Mouse (Mus musculus): Measurements from ENCODE around the gene Npas3. TPM values are rescaled to one million over a fixed set of nuclear protein-coding genes. Genes with fewer than 3 reads are reported as not detected.

Gene Npas3
- total RNA-seq, 2 experiments from 2014 or later: 0.47 to 1.5 TPM

DNA sequence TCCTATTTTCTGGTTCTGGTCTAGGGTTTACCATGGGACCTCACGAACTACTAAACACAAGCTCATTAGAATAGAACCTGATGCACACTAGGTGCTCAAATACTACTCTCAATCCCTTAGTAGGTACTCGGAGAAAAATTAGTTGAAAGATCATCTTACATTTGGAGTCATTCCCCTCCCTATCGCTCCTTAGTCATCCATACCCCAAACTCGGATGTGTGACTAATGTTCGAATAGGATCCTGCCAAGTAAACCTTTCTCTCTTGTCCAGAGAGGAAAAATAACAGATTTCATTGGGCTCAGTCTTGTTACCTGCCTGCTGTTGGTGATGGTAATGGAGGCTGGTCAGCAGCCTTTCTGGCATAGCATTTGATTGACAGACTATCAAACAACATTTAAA, 117.3 kb downstream of the Npas3 start:
- intact Hi-C loops (cut with DNase I; ENCODE audit: low total_unique reads): no loop called here
- DNase-seq: no peak

DNA sequence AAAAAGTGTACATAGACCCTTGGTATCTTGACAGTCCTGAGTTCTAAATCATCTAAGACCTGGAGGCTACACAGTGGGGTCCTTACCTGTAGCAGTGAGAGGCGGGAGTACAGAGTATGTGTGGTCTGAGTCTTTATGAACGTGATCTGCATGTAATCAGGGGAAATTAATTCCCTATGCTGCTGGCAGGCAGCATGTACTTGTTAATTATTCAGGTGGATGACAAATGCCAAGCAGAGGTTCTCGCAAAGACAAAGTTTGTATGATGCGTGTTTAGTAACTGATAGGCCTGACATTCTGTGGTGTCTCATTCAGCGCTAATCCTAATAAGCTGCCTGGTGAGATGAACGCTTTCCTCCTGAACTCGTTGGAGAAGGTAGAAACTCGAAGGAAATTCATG, 136.4 kb downstream of the Npas3 start:
- DNase-seq: no peak
- intact Hi-C loops (cut with DNase I; ENCODE audit: low total_unique reads): no loop called here

DNA sequence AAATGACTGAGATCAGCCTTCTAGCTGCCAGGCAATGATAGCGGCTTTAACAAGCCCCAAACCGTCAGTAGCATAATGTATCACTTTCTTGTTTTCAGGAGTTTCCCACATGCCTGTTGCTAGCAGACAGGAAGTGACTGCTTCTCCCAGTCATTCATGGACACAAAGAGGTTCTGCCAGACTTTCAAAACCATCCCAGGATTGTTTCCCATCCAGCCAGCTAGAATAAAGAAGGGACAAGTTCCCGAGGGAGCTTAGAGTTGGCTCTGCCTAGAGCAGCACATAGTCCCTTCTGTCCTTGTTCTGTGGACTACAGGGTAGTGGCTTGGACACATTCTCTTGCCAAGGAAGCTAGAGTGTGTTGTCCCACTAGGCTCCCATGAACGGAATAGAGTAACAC, 157.4 kb downstream of the Npas3 start:
- DNase-seq: no peak
- intact Hi-C loops (cut with DNase I; ENCODE audit: low total_unique reads): no loop called here

DNA sequence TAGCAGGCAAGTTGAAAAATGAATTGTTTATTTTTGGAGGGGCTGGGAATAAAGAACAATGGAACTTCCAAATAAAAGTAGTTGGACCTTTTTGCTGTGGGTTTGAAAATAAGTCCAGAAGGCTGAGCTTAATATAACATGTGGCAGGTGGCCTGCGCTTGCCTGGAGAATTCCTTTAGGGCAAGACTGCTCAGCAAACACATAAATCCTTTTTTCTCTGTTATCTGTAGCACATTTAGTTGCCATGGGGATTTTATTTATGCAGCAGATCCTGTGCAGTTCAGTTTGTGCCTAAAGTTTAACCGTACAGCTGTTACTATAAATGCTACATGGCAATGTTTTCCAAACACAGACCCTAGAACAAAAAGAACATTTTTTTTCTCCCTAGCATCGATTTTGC, 159.3 kb downstream of the Npas3 start:
- intact Hi-C loops (cut with DNase I; ENCODE audit: low total_unique reads): no loop called here
- no peak for DNase-seq

DNA sequence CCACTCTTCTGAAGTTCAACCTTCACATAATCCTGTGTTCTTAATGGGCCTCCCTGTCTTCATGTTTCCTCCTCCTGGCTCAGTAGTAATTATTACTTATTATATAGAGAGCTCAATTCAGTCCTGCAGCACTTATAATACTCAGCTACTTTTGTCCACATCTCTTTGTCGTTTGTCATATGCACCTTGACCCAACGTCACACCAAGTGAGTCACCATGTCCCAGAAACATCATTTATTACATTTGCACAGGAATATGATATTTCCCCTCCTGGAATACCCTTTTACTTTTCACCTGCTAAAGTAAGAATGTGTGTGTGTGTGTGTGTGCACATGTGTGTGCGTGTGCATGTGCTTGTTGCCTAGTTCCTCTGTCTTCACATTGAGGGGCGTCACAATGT, 161.2 kb downstream of the Npas3 start:
- no peak for DNase-seq
- intact Hi-C loops (cut with DNase I; ENCODE audit: low total_unique reads): no loop called here

DNA sequence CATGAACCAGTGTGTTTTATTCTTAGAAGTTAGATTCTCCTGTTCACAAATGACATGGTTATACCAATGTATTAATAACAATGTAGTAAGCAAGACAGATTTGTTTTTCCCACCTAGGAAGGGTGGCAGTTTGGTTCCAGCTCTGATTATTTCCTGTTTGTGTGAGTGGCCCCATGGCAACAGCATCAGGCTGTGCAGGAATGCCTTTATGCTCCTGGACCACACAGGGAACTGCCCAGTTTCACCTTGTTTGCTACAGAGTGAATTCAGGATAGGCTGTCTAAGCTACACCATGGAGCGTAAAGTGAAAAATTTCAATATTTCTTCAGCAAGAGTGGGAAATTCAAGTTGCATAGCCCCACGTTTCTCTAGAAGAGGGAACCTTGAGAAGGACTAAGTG, 162.2 kb downstream of the Npas3 start:
- DNase-seq: no peak
- intact Hi-C loops (cut with DNase I; ENCODE audit: low total_unique reads): no loop called here

DNA sequence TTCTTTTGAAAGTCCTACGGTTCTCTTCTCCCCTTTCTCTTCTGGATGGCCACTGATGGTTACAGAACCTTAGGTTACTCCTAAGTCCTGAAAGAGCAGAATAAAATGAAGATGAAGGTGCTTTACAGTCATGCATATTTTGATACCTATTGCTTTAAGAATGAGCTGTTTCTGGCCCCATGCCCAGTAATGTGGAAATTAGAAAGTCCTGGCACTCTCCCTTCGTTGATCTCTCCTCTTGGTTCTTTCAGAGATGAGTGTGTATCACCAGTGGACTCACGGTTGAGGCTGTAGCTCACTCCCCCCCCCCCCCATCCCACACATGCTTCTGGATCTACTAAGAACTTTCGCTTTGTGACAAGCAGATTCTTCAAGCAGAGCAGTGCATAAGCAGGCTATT, 167.6 kb downstream of the Npas3 start:
- DNase-seq: no peak
- intact Hi-C loops (cut with DNase I; ENCODE audit: low total_unique reads): no loop called here

DNA sequence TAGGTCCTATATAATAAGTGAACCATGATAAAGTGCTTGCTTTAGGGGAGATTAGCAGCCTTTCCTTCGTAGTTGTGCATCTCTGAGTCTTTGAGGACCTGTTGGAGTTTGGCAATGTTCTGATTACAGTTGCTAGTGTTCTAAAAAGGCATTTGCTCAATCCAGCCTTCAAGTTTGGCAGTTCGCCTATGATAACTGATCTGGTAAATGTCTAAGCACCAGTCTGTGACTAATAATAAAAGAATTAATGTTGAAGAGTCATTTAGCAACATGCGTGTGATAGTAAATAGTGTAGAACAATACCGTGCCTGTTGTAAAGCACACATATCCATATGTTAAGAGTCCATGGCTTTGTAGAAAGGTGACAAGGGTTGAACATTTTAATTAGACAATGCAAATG, 173.2 kb downstream of the Npas3 start:
- DNase-seq: no peak
- intact Hi-C loops (cut with DNase I; ENCODE audit: low total_unique reads): no loop called here

DNA sequence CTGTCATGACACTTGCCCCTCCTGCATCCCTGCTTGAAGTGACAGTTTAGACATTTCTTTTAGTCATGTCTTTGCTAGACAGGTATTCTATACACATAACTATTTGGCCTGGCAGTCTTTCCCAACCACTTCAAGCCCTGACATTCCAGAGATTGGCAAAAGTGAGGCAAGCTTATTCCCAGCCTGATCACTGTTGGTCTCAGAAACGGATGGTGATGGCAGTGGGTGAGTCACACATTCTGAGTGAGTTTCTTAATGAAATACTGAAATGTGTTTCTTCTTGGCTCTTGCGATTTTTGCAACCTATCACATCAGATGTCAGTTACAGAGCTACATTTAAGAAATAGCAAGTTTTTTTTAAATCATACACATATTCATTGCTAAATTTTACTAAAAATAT, 175.2 kb downstream of the Npas3 start:
- intact Hi-C loops (cut with DNase I; ENCODE audit: low total_unique reads): no loop called here

DNA sequence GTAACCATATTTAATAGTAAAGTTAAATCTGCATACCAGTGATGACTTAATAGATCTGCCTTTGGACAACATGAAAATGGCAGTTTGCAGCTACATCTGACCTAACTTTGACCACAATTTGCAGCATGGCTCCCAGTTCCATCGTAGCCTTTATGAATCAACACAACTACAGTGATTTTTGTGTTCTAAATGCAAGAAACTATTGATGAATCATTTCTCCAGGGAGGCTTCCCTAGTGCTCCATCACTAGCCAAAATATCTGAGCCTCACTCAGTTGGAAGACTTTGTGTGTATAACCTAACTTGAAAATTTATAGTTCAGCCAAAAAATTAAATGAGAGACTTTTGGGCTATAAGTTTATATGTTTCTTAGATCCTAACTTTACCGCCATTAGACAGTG, 177.5 kb downstream of the Npas3 start:
- intact Hi-C loops (cut with DNase I; ENCODE audit: low total_unique reads): no loop called here
- DNase-seq: no peak

More for the DNA sequence above, 175.2 kb downstream of the Npas3 start:
- no peak for DNase-seq

DNA sequence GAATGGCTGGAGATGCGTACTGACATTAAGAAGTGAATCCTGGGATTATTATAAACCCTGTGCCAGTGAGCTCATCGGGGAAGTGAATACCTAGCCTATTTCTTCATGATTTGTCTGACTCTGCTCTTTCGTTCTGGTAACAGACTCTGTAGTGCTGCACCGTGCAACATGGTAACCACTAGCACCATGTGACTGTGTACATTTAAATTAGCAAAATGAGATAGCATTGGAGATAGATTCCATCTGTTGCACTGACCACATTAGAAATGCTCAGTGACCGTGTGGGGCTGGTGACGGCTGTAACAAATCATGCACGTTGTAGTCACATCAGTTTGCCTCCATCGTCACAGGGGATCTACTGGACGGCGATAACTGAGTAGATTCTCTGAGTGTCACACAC, 178.7 kb downstream of the Npas3 start:
- intact Hi-C loops (cut with DNase I; ENCODE audit: low total_unique reads): no loop called here
- no peak for DNase-seq

DNA sequence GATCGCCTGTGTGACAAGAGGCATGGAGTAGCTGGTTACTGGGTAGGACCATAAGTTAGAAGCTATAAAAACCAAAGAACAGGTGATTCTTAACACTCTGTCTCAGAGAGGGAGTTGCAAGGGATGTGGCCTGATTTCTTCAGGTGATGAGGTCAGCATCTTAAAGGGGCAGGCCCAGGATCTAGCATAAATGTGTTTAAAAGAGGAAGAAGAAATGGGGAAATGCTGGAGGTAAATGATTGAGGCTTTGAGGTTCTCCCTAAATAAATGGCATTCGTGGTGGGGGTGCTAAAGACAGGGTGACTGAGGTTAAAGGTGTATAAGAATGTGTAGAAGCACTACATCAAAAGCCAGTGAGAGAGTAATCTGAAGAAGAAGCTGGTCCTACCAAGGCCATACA, 193.6 kb downstream of the Npas3 start:
- intact Hi-C loops (cut with DNase I; ENCODE audit: low total_unique reads): no loop called here
- DNase-seq: no peak

DNA sequence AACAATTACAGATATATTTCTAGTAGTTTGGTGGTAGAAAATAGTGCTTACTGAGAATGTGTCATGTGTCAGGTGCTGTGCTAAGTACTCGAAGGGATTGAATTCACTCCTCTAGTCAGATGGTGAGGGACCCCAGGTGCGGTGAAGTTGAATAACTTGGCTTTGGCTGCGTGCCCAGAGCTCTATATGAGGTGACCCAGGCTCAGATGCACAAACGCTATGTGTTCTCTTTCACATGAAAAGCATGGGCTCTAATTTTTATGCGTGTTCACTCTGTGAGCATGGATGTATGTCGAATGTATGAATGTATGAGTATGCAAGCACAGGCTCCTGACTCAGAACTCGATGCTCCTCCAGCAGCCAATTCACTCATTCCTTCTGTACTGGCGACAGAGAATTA, 199.0 kb downstream of the Npas3 start:
- DNase-seq: no peak
- intact Hi-C loops (cut with DNase I; ENCODE audit: low total_unique reads): no loop called here

DNA sequence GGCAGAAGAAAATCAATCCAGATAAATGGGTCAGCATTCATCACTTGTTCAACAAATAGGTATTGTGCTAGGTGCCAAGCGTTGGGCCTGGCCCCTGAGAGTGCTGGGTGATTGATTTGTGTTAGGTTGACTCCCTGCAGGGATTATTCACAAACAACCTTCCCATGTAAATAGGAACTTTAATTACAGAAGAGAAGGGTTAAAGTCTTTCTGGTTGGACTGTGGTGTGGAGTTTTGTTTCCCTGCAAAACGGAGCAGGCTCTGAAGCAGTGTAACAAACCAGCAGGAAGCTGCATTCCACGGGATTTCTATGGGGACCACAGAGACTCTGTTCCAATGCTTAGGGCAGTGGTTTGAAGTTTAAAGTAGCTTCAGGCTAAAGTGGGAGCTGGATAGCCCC, 199.6 kb downstream of the Npas3 start:
- intact Hi-C loops (cut with DNase I; ENCODE audit: low total_unique reads): no loop called here

DNA sequence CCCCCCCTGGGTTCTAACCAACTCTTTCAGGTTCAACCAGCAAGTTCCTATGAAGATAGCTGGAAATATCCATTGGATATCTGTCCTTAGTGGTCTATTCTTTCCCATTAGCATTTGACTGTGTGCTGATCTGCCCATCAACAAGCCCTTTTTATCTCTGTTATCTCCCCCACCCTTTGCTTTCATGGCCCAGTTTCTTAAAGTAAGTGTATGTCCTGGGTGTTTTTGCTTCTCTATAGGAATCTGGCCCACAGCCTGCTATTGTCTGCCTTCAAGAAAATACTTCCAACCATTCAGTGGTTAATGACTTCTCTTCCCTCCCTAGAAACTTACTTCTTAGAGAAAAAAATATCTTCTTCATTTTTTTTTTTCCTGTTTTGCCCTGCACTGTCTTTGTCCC, 219.1 kb downstream of the Npas3 start:
- DNase-seq: no peak

More for the DNA sequence above, 199.6 kb downstream of the Npas3 start:
- no peak for DNase-seq

DNA sequence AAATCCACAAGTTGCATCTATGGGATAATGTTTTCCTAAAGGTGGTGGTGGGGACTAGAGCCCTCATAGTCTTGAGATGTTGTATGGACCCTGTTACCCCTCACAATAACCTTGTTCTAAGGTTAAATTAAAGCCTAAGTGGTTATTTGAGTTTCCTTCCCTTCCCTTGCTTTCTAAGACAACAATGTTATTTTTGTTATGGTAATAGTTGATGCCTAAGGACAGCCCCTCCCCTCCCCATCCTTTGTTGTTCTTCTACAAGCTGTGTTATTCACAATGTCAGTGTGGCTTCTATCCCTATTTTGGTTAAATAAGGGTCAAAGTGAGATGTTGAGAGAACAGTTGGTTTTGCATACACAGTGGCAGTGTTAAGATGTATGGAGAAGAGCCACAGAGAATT, 226.0 kb downstream of the Npas3 start:
- no peak for DNase-seq

More for the DNA sequence above, 219.1 kb downstream of the Npas3 start:
- intact Hi-C loops (cut with DNase I; ENCODE audit: low total_unique reads): no loop called here

DNA sequence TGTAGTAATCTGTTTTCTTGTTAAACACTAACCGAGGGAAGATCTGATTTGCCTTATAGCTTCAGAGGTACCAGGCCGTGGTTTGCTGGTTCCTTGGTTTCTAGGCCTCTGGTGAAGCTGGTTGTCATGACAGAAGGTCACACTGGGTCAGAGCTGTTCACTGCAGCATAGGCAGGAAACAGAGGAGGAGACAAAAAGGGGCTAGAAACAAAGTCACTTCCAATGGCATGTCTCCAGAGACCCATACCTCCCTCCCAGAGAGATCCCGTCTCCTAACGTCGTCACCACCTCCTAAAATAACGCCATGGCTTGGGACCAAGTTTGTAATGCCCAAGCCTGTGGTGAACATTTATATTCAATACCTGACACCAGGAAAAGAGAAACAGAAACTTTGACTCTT, 236.4 kb downstream of the Npas3 start:
- DNase-seq: no peak

More for the DNA sequence above, 226.0 kb downstream of the Npas3 start:
- intact Hi-C loops (cut with DNase I; ENCODE audit: low total_unique reads): no loop called here

DNA sequence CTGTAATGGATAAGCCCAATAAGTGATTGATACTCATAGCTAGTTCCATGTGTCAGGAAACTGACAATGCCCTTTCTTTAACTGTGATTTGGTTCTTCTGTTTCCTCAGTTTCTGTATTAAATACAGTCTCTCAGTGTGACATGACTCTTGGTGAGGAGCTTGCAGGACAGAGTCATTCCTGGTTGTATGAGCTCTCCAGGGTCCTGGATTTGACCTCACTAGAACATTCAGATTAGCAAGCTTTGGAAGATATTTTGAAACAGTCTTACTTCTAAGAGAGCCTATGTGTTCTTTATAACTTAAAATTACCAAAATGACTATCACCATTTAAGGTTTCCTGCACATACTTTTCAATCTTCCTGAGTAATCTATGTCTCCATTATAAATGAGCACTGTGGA, 247.9 kb downstream of the Npas3 start:
- intact Hi-C loops (cut with DNase I; ENCODE audit: low total_unique reads): no loop called here
- DNase-seq: no peak

More for the DNA sequence above, 236.4 kb downstream of the Npas3 start:
- intact Hi-C loops (cut with DNase I; ENCODE audit: low total_unique reads): no loop called here

DNA sequence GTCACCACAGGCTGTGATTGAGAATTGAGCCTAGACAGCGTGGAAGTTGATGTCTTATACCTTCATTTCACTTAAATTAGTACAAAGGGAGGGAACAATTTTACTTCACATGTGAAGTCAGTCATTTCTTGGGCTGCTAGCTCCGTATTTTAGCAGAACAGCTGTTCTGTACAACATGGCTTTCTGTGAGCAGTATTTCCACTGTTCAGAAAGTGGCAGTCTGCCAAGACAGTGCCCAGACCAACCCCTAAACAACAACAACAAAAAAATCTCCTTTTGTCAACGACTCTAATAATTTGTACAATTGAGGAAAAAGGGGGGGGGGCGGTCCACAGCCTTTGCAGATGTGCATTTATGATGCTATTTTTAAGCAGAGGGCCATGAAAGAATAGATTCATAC, 266.4 kb downstream of the Npas3 start:
- DNase-seq: no peak
- intact Hi-C loops (cut with DNase I; ENCODE audit: low total_unique reads): no loop called here

DNA sequence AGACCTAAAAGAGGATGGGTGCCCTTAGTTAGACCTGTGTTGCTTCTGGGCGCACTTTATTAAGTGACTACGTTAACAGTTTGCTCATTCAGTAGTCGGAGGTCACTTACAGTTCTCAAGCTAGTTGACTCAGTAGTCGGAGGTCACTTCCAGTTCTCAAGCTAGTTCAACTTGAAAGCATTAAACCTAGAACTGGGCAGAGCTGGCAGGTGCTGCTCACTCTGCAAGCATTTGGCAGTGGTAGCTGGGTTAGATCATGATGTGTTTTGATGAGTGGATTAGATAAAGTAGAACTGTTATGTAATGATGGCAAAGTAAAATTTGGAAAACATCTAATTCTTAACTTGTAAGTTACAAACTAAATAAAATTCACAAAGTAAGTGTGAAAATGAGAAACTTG, 271.1 kb downstream of the Npas3 start:
- DNase-seq: no peak
- intact Hi-C loops (cut with DNase I; ENCODE audit: low total_unique reads): no loop called here

DNA sequence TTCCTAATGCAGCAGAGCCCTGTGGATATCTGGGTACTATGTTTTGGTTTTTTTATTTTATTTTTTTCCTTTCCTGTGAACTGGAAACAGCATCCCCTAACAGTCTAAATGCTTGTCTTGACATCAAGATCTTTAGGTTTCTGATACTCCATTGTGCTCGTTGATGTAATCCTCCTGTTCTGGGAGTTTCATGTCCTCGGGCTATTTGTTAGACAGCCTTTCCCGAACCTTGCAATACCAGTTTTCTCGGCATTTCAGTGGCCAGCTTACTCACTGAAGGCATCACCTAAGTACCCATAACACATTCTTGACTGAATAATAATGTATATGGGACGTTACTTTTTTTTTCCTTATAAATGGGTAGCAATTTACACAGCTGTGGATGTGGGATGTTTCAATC, 274.2 kb downstream of the Npas3 start:
- no peak for DNase-seq
- intact Hi-C loops (cut with DNase I; ENCODE audit: low total_unique reads): no loop called here

DNA sequence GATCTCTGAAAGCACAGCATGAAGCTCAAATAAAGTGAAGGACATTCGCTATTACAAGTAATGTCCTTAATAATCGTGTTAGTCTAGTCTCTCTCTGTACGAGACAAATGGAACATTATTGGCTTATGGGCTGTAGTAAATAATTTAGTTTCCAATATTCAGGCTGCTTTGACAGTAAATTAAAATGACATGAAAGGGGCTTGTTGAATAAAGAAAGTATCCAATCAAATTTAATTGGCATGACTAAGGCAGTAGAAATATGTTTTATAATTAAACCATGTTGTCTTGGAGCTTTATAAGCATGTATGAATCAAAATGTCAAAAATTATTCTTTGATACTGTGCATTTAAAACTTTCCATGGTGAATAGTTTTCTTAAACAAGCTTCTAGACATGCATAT, 278.6 kb downstream of the Npas3 start:
- no peak for DNase-seq
- intact Hi-C loops (cut with DNase I; ENCODE audit: low total_unique reads): no loop called here

DNA sequence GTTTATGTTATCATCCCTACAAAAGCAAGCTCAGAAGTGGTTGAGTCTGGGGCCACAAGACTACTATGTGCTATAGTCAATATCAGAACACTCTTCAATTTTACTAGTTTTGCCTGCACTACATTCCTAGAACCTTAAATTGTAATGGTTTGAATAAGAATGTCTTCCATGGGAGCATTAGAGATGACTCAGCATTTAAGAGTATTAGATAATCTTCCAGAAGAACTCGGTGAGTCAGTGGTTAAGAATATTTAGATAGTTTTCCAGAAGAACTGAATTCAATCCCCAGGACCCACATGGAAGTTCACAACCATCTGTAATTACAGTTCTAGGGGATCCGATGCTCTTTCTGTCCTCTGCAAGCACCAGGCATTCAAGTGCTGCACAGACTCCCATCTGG, 280.9 kb downstream of the Npas3 start:
- intact Hi-C loops (cut with DNase I; ENCODE audit: low total_unique reads): no loop called here
- no peak for DNase-seq
